9 mouse cellular contexts compared by ENCODE assay signal in genomic region chr4:49844828-49845611, GRCm38 (mm10). TPM values are rescaled to one million over a fixed set of nuclear protein-coding genes. Genes with fewer than 3 reads are reported as not detected.
DNase-seq lines count a peak whose midpoint lies in the region; ATAC-seq lines count a peak whose summit lies in the region.
"Had no signal": no experiment of that assay in that cellular context is flagged by ENCODE, and none has a peak within 500 bp of the region (broad histone marks: within the 10 kb centered on the region; RNA-seq: fewer than 3 reads in every experiment).

No protein-coding gene starts in this region.

- peak; percentile 12 for DNase-seq in adrenal gland, postnatal 14 days
- DNase-seq in adrenal gland, adult (ENCODE audit: inconsistent age in 2 of 2, low spot score in 1 of 2): no peak
- peak; percentile 6 for DNase-seq in ovary, postnatal 36 days (ENCODE audit: low spot score)
- no peak for DNase-seq in ovary, postnatal 14 days (ENCODE audit: low spot score)
- no peak for DNase-seq in hindbrain, embryonic 14.5 days (ENCODE audit: low spot score)
- peak; percentile 20 for DNase-seq in right cerebral cortex, adult 18-20 months
- DNase-seq in urinary bladder, postnatal 36 days (ENCODE audit: low spot score in 2 of 2): no peak

- peak; percentile 59 for ATAC-seq in hindbrain, embryonic 14.5 days (ENCODE audit: low FRiP score)
- ATAC-seq in limb, embryonic 13.5 days (ENCODE audit: low FRiP score, low read depth): peak; percentile 28; the same call in 1 of the 2 replicates

- H3K9me3 ChIP-seq in hindbrain, embryonic 14.5 days (ENCODE audit: control insufficient read depth, low read length): no peaks in the 10 kb centered on the region
- no peaks in the 10 kb centered on the region for H3K9me3 ChIP-seq in limb, embryonic 13.5 days

- H3K36me3 ChIP-seq in hindbrain, embryonic 14.5 days (replicated peaks; ENCODE audit: control insufficient read depth, insufficient read depth): no peaks in the 10 kb centered on the region
- no peaks in the 10 kb centered on the region for H3K36me3 ChIP-seq in limb, embryonic 13.5 days

- H3K27ac ChIP-seq in hindbrain, embryonic 14.5 days: peak overlapping the region; percentile 61
- H3K27ac ChIP-seq in limb, embryonic 13.5 days: no peak overlapping the region

- H3K27me3 ChIP-seq in hindbrain, embryonic 14.5 days (ENCODE audit: control insufficient read depth, insufficient read depth, low read length): peaks cover 33% of the 10 kb centered on the region
- H3K27me3 ChIP-seq in limb, embryonic 13.5 days: peaks cover 68% of the 10 kb centered on the region

- H3K9ac ChIP-seq in hindbrain, embryonic 14.5 days: peak overlapping the region; percentile 65
- peak overlapping the region; percentile 67 for H3K9ac ChIP-seq in limb, embryonic 13.5 days

- peak overlapping the region; percentile 65 for H3K4me3 ChIP-seq in hindbrain, embryonic 14.5 days (replicated peaks; ENCODE audit: low read length)
- peak overlapping the region; percentile 59 for H3K4me3 ChIP-seq in limb, embryonic 13.5 days
- H3K4me3 ChIP-seq: erythroblast, embryonic 14.5 days had no signal

- H3K4me2 ChIP-seq in hindbrain, embryonic 14.5 days (replicated peaks): peak overlapping the region; percentile 78
- peak overlapping the region; percentile 94 for H3K4me2 ChIP-seq in limb, embryonic 13.5 days (replicated peaks)

- WGBS in hindbrain, embryonic 14.5 days: under 1% methylated on average over 61 of the region's 63 CpGs
- WGBS in limb, embryonic 13.5 days: 1% methylated on average over 59 of the region's 63 CpGs

- H3K4me1 ChIP-seq in hindbrain, embryonic 14.5 days (replicated peaks; ENCODE audit: control insufficient read depth, insufficient read depth, low read length): peaks cover 5% of the 10 kb centered on the region; the same call in 1 of the 2 replicates
- H3K4me1 ChIP-seq in limb, embryonic 13.5 days: peaks cover 16% of the 10 kb centered on the region

RNA-seq across cellular contexts. Expression of gene Grin3a, which starts 0.5 kb away (rescaled TPM):
- 0.22 and 0.45 TPM in 2 replicates for total RNA-seq in adrenal gland, postnatal 14 days (2021)
- polyA plus RNA-seq in hindbrain, embryonic 14.5 days (2014; fragmentation: Nextera tagmentation; extraction: Ambion mirVana): 33.7 and 42.7 TPM in 2 replicates
- 4.2 and 4.5 TPM in 2 replicates for polyA plus RNA-seq in limb, embryonic 13.5 days (2015; fragmentation: Nextera tagmentation; extraction: Ambion mirVana)
- polyA plus RNA-seq: erythroblast, embryonic 14.5 days had no signal

Comparison
In these comparisons a context has a peak if more than half of its experiments do, and no peak if none do; other contexts are left out.
1. DNase-seq: peak in adrenal gland, postnatal 14 days (single experiment), ovary, postnatal 36 days (single experiment) and right cerebral cortex, adult 18-20 months (single experiment); none in adrenal gland, adult (0 of 2), ovary, postnatal 14 days (single experiment), hindbrain, embryonic 14.5 days (single experiment) and urinary bladder, postnatal 36 days (0 of 2).